Mouse (Mus musculus): Measurements from ENCODE around the gene Phyhd1.

Gene Phyhd1

GRCm38 (mm10) chr2:30255631-30256395 lies 10.2 kb upstream of the Phyhd1 start:
- in situ Hi-C loops (cut with MboI; ENCODE audit: unreplicated experiment in 2 of 2): loop anchor here in 1 of 2 experiments (5.0 kb wide), 1 partner anchor 84 kb away; the partner anchor contains the start of gene Endog

GRCm38 (mm10) chr2:30256616-30257350 lies 9.2 kb upstream of the Phyhd1 start:
- in situ Hi-C loops (cut with MboI; ENCODE audit: unreplicated experiment in 2 of 2): loop anchor here in 1 of 2 experiments (5.0 kb wide), 1 partner anchor 84 kb away; the partner anchor contains the start of gene Endog

DNA sequence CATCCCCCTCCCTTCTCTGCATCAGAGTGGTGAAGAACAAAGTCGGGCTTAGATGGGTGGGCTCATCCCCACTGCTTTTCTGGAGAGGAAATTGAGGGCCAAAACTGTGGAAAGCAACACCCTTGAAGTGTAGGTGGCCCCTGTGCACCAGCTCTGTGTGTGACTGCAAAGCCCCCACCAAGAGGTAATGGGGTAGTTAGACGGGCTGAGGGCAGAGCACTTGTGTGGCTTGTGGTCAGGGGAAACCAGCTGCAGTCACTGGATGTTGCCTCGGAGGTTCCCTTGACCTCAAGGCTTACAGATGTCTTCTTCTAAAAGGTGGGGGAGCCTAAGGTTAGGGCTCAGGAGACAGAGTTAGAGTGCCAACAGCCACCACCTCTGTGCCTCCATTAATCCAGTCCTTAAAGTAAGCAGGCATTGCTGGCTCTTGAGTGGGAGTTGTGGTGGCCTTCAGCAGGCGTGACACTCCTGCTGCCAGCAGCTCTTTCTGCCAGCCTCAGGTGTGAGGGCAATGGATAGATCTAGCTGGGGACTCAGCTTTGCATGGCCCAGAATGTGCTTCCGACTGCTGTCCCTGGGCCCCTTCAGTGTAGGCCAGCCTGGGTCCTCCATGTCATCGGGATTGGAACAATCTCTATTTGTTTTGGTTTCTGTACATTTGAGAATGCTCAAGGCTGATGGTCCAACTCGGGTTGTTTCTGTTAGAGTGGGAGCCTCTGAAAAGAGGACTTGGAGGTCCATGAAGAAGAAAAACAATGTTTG lies 8.1 kb upstream of the Phyhd1 start:
- in situ Hi-C loops (cut with MboI; ENCODE audit: unreplicated experiment in 2 of 2): loop anchor here in 1 of 2 experiments (5.0 kb wide), 1 partner anchor 86 kb away; the partner anchor contains the start of gene Endog

GRCm38 (mm10) chr2:30258600-30258999 lies 7.4 kb upstream of the Phyhd1 start:
- in situ Hi-C loops (cut with MboI; ENCODE audit: unreplicated experiment in 2 of 2): loop anchor here in 1 of 2 experiments (5.0 kb wide), 1 partner anchor 86 kb away; the partner anchor contains the start of gene Endog

DNA sequence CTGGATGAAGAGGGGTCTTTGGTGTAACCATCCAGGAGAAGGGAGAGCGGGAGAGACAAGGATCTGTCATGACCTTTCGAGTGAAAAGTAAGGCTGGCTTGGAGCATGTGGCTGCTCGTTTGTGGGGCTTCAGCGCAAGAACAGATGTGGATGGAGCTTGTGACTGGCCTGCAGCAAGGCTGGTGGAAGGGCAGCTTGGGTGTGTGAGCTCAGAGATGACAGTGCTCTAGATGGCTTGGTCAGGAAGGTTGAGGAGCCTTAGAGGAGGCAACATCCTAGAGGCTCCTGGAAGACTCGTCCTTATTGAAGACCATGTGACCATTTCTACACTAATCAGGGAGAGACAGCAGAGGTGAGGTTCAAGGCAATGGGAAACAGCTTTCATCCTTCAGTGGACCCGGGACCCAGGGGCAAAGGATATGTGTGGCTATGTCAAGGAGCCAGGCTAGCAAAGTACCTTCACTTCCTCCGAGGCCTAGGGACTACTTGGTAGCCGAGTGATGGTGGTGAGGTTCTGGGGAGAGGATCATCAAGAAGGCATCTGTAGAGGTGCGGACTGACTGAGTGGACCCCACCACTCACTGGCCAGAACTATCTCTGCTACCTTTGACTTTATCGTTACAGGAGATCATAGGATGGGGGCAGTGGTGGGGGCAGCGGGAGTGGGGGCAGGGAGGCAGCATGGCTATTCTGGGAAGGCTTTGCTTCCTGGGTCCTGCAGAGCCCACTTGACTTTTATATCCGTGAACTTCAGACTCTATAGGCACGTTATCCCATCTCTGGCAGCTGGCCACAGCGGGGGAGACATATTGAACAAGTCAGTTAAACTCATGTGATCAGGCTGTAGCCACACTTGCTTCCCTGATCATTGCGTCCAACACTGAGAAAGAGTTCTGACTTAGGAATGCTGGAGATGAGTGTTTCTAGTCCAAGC lies 6.6 kb upstream of the Phyhd1 start:
- in situ Hi-C loops (cut with MboI; ENCODE audit: unreplicated experiment in 2 of 2): loop anchor here in 1 of 2 experiments (5.0 kb wide), 1 partner anchor 87 kb away; the partner anchor contains the start of gene Endog

DNA sequence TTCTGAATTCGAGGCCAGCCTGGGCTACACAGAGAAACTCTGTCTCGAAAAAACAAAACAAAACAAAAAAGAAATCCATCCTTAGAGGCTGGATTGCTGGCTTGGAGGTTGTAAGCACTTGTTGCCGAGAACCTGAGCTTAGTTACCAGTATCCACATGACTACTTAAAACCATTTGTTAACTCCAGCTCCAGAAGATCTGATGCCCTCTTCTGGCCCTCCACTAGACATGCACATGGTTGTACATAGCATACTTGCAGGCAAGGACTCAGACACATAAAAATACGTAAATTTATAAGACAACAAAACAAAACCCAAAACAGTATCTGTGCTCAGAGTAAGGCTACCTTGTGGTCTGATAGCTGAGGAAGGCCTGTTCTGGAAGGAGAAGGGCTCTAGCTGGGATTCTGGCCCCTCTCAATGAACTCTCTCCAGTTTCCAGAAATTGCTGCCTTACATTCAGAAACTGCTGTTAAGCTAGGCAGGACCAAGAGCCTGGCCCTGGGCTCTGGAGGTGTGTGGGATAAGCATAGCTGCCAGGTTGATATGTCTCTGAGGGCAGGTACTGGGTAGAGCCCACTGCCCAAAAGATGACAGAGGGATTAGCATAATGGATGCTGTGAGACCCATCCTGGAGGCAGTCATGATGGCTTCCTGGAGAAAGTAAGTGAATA lies 4.8 kb upstream of the Phyhd1 start:
- in situ Hi-C loops (cut with MboI; ENCODE audit: unreplicated experiment in 2 of 2): no loop called here

DNA sequence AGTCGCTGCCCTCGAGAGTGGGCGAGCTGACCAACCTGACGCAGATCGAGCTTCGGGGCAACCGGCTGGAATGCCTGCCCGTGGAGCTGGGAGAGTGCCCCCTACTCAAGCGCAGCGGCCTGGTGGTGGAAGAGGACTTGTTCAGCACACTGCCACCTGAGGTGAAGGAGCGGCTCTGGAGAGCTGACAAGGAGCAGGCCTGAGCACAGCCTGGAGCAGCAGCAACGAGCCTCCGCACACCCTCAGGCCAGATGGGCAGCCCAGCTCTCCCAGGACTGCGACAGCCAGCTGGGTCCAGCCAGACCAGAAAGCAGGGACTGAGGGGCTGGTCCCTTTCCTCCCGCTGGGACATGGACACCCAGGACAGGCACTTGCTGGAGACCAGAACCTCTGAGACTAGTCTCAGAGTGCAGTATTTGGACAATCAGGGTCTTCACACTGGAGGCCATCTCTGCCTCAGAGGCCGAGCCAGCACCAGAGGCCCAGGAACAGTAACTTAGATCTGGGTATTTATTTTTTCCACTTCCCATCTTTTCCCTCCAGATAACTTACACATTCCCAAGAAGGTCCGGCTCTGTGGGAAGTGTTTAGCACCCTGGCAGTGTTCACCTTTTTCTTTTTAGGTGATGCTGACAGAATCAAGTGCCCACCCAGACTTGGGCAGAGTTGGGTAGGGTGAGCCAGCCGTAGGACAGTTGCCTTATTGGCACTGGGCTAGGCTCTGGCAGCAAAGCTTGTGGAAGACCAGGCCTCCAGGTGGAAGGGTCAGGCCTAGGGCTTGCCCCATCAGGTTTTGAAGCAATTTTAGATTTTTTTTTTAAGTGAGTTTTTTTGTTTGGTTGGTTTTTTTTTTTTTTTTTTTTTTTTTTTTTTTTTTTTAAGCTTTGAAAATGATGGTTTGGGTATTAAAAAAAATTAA lies 3.8 kb upstream of the Phyhd1 start:
- in situ Hi-C loops (cut with MboI; ENCODE audit: unreplicated experiment in 2 of 2): no loop called here

DNA sequence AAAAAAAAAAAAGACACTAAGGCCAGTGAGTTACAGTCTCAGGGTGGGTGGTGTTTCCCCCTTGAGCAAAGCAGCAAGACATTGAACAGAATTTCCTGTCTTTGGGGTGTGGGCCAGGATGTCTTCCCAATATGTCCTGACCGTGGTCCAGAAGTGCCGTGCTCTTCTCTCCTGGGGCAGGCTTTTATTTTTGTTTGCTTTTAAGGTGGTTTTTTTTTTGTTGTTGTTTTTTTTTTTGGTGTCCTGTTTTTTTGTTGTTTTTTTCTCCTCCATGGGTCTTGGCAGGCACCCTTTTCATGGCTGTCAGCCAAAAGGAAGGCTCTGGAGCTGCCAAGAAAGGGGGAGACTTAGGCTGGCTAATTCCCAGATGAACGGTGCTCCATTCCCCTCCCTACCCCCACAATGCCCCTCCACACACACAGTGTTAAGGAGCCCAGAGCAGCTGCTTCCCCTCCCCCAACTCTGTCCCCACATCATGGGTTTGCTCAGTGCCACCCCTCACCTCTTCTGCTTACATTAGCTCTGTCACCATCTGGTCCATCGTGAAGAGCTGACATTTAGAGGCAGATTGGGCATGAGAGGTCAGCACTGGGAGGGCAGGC lies 3.1 kb upstream of the Phyhd1 start:
- in situ Hi-C loops (cut with MboI; ENCODE audit: unreplicated experiment in 2 of 2): no loop called here

DNA sequence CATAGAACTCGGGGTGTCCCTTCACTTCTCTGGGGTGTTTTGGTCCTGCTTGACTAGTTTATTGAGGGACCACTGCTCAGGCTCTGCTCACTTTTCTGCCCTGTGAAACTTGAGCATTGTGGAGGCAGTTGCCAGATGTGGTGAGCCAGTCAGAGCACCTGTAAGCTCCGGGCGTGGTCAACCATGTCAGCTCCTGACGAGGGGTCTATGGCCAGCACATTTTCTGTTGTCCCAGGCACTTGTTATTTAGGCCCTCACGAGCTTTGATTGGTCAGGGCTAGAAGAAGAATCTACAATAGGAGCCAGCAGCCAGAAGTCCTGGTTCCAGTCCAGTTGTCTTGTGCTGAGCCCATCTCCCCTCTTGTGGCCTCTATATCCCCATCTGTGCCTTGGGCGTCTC lies 2.2 kb upstream of the Phyhd1 start:
- in situ Hi-C loops (cut with MboI; ENCODE audit: unreplicated experiment in 2 of 2): no loop called here

GRCm38 (mm10) chr2:30264671-30265519 lies 1.1 kb upstream of the Phyhd1 start:
- in situ Hi-C loops (cut with MboI; ENCODE audit: unreplicated experiment in 2 of 2): loop anchor here in 1 of 2 experiments (5.0 kb wide), 1 partner anchor 73 kb away; no protein-coding TSS in a partner anchor

GRCm38 (mm10) chr2:30266392-30266941 lies 464 bp downstream of the Phyhd1 start:
- in situ Hi-C loops (cut with MboI; ENCODE audit: unreplicated experiment in 2 of 2): loop anchor here in 1 of 2 experiments (5.0 kb wide), 1 partner anchor 74 kb away; no protein-coding TSS in a partner anchor

- in situ Hi-C loops (cut with MboI; ENCODE audit: unreplicated experiment in 2 of 2): loop anchor here in 1 of 2 experiments (5.0 kb wide), 1 partner anchor 75 kb away; no protein-coding TSS in a partner anchor
Measured at GRCm38 (mm10) chr2:30267466-30267865, 1.5 kb downstream of the Phyhd1 start.

GRCm38 (mm10) chr2:30268371-30268770 lies 2.4 kb downstream of the Phyhd1 start:
- in situ Hi-C loops (cut with MboI; ENCODE audit: unreplicated experiment in 2 of 2): loop anchor here in 1 of 2 experiments (5.0 kb wide), 1 partner anchor 76 kb away; no protein-coding TSS in a partner anchor

DNA sequence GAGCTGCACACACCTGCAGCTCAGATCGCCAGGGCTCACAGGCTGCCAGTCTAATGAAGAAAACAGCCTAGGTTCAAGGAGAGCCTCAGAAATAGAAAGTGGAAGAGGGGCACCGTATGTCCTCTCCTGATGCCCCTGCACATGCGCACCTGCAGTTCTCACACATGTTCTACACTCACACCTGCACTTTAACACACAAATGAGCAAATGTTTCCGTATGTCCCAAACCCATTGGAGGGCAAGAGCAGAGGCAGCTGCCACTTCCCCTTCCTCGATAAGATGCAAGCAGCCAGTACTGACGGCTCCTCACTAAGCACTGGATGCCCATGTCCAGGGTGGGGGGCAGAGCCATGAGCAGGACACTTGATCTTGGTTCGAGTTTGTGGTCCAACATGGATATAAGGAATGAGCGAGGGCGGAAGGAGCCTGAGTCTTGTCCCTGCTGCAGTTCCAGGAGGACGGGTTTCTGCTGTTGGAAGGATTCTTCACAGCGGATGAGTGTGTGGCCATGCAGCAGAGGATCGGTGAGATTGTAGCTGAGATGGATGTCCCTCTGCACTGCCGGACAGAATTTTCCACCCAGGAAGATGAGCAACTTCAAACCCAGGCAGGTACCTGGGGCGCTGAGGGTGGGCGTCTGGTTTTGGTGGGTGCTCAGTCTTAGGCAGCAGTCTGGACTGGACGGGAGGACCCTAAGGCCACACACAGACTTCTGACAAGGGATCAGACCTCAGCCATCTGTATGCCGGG lies 3.4 kb downstream of the Phyhd1 start:
- in situ Hi-C loops (cut with MboI; ENCODE audit: unreplicated experiment in 2 of 2): loop anchor here in 1 of 2 experiments (5.0 kb wide), 1 partner anchor 77 kb away; no protein-coding TSS in a partner anchor

- in situ Hi-C loops (cut with MboI; ENCODE audit: unreplicated experiment in 2 of 2): loop anchor here in 1 of 2 experiments (10.0 kb wide), 1 partner anchor 165 kb away; no protein-coding TSS in a partner anchor
Measured at GRCm38 (mm10) chr2:30270134-30270533, 4.1 kb downstream of the Phyhd1 start.
